Mouse (Mus musculus) embryonic facial prominence, embryonic 11.5 days (tissue): ENCODE measurements around the gene Tada2a. TPM values are rescaled to one million over a fixed set of nuclear protein-coding genes. Genes with fewer than 3 reads are reported as not detected.

ENCODE experiments used
- ATAC-seq: fragments of 200-750 bp; cut with Nextera tagmentation; replicated peaks from 2 replicates; pipeline ENCODE4 v1.8.0; 2017; ENCODE audit warnings: low read depth; ENCODE audit not compliant: insufficient number of reproducible peaks, low FRiP score, low TSS enrichment
- DNase-seq: peaks from one replicate; pipeline ENCODE4 v3.0.0-alpha.2; 2015; ENCODE audit warnings: low spot score
- H3K27ac ChIP-seq: fragments of 300-500 bp; sonication (generic); replicated peaks from 2 replicates; pipeline ENCODE4 v1.5.1; 2014; ENCODE audit warnings: mild to moderate bottlenecking, low read depth, low read length, control low read depth
- H3K27me3 ChIP-seq: fragments of 300-500 bp; sonication (generic); 2 replicates; pipeline ENCODE4 v1.6.1; 2014; ENCODE audit warnings: mild to moderate bottlenecking, low read length, moderate library complexity, mixed read lengths; ENCODE audit not compliant: control insufficient read depth, insufficient read depth
- H3K36me3 ChIP-seq: fragments of 300-500 bp; sonication (generic); replicated peaks from 2 replicates; pipeline ENCODE4 v1.6.1; 2014; ENCODE audit warnings: low read depth, mild to moderate bottlenecking, low read length, moderate library complexity, mixed read lengths; ENCODE audit not compliant: control insufficient read depth, insufficient read depth
- H3K4me1 ChIP-seq: fragments of 300-500 bp; sonication (generic); 2 replicates; pipeline ENCODE4 v1.6.1; 2014; ENCODE audit warnings: low read length, mixed read lengths; ENCODE audit not compliant: control insufficient read depth, insufficient read depth
- H3K4me2 ChIP-seq: fragments of 300-500 bp; sonication (generic); 2 replicates; pipeline ENCODE4 v1.6.1; 2014; ENCODE audit warnings: low read depth, mild to moderate bottlenecking, control low read depth, low read length, moderate library complexity
- H3K4me3 ChIP-seq: fragments of 300-500 bp; sonication (generic); 2 replicates; pipeline ENCODE4 v1.5.1; 2014; ENCODE audit warnings: low read depth, low read length, control low read depth
- H3K9ac ChIP-seq: fragments of 300-500 bp; sonication (generic); replicated peaks from 2 replicates; pipeline ENCODE4 v1.6.1; 2014; ENCODE audit warnings: mild to moderate bottlenecking, control low read depth, low read length
- H3K9me3 ChIP-seq: fragments of 300-500 bp; sonication (generic); replicated peaks from 2 replicates; pipeline ENCODE4 v1.6.1; 2016; ENCODE audit warnings: mild to moderate bottlenecking, low read length, inconsistent platforms, mixed read lengths; ENCODE audit not compliant: control insufficient read depth
- WGBS: fragments of 180-500 bp; shearing (Covaris S2); extraction: QIAGEN DNeasy Blood & Tissue Kit; methylation state at CpG from one replicate; pipeline ENCODE4 v1.1.7; 2014; 5-methylcytosine and 5-hydroxymethylcytosine counted together
- polyA plus RNA-seq: library from polyadenylated mRNA; unstranded; fragments of >200 nt; fragmentation: Nextera tagmentation; extraction: Ambion mirVana; gene quantifications from 2 replicates; pipeline ENCODE4 v1.2.1, GENCODE M21; 2014

Tada2a gene
- polyA plus RNA-seq, 1 experiment from 2014 or later = 36.5 TPM

GRCm38 (mm10) chr11:84127977-84128376 lies 1.4 kb downstream of the Tada2a start:
- Histone ChIP-seq H3K9me3 (no peaks in the 10 kb centered on the region), H3K9ac (no peak overlapping the region), H3K36me3 (peaks cover 5% of the 10 kb centered on the region; the same call in 1 of the 2 replicates), H3K27ac (no peak overlapping the region), H3K4me2 (no peak overlapping the region), H3K27me3 (no peaks in the 10 kb centered on the region), H3K4me1 (no peaks in the 10 kb centered on the region), H3K4me3 (no peak overlapping the region)
- ATAC-seq = no peak
- no peak for DNase-seq
- 87% methylated on average over 4 of the region's 4 CpGs for WGBS

- Histone ChIP-seq H3K27ac (no peak overlapping the region), H3K4me3 (no peak overlapping the region), H3K9ac (no peak overlapping the region), H3K9me3 (no peaks in the 10 kb centered on the region), H3K36me3 (peaks cover 6% of the 10 kb centered on the region), H3K27me3 (no peaks in the 10 kb centered on the region), H3K4me1 (no peaks in the 10 kb centered on the region), H3K4me2 (no peak overlapping the region)
- 87% methylated on average over 12 of the region's 12 CpGs for WGBS
- ATAC-seq (no peak), DNase-seq (no peak)
Observed at GRCm38 (mm10) chr11:84121051-84121956, 8.1 kb downstream of the Tada2a start.

GRCm38 (mm10) chr11:84117431-84117830 lies 12.0 kb downstream of the Tada2a start:
- WGBS = 87% methylated on average over 4 of the region's 4 CpGs
- H3K27ac ChIP-seq = no peak overlapping the region
- no peaks in the 10 kb centered on the region for H3K27me3 ChIP-seq
- no peak overlapping the region for H3K4me2 ChIP-seq
- H3K36me3 ChIP-seq = peaks cover 6% of the 10 kb centered on the region
- no peaks in the 10 kb centered on the region for H3K9me3 ChIP-seq
- no peak overlapping the region for H3K9ac ChIP-seq
- no peak overlapping the region for H3K4me3 ChIP-seq
- no peak for ATAC-seq
- H3K4me1 ChIP-seq = no peaks in the 10 kb centered on the region
- DNase-seq = no peak

- 73% methylated on average over 2 of the region's 2 CpGs for WGBS
- Histone ChIP-seq H3K27ac (no peak overlapping the region), H3K36me3 (peaks cover 6% of the 10 kb centered on the region), H3K4me1 (no peaks in the 10 kb centered on the region), H3K9me3 (no peaks in the 10 kb centered on the region), H3K4me3 (no peak overlapping the region), H3K4me2 (no peak overlapping the region), H3K9ac (no peak overlapping the region), H3K27me3 (no peaks in the 10 kb centered on the region)
- ATAC-seq (no peak), DNase-seq (no peak)
Observed at GRCm38 (mm10) chr11:84116221-84116620, 13.2 kb downstream of the Tada2a start.

- Histone ChIP-seq H3K36me3 (peaks cover 6% of the 10 kb centered on the region), H3K9ac (no peak overlapping the region), H3K4me2 (no peak overlapping the region), H3K4me1 (no peaks in the 10 kb centered on the region), H3K4me3 (no peak overlapping the region), H3K27me3 (no peaks in the 10 kb centered on the region), H3K9me3 (no peaks in the 10 kb centered on the region), H3K27ac (no peak overlapping the region)
- WGBS = 93% methylated on average over 9 of the region's 9 CpGs
- ATAC-seq (no peak), DNase-seq (no peak)
Observed at GRCm38 (mm10) chr11:84115646-84116045, 13.8 kb downstream of the Tada2a start.

- DNase-seq = no peak
- peaks cover 3% of the 10 kb centered on the region for H3K36me3 ChIP-seq
- no peaks in the 10 kb centered on the region for H3K27me3 ChIP-seq
- 94% methylated on average over 5 of the region's 5 CpGs for WGBS
- no peak overlapping the region for H3K4me3 ChIP-seq
- H3K9me3 ChIP-seq = no peaks in the 10 kb centered on the region
- no peak overlapping the region for H3K27ac ChIP-seq
- no peaks in the 10 kb centered on the region for H3K4me1 ChIP-seq
- H3K9ac ChIP-seq = no peak overlapping the region
- H3K4me2 ChIP-seq = no peak overlapping the region
- ATAC-seq = no peak
Observed at GRCm38 (mm10) chr11:84113623-84114022, 15.8 kb downstream of the Tada2a start.

- Histone ChIP-seq H3K27ac (no peak overlapping the region), H3K9me3 (no peaks in the 10 kb centered on the region), H3K4me1 (no peaks in the 10 kb centered on the region), H3K9ac (no peak overlapping the region), H3K4me3 (no peak overlapping the region), H3K4me2 (no peak overlapping the region), H3K36me3 (no peaks in the 10 kb centered on the region; the same call in 1 of the 2 replicates), H3K27me3 (no peaks in the 10 kb centered on the region)
- ATAC-seq = no peak
- whole genome bisulfite sequencing = 66% methylated on average over 2 of the region's 2 CpGs
- DNase-seq = no peak
Observed at GRCm38 (mm10) chr11:84107137-84107536, 22.3 kb downstream of the Tada2a start.

- Histone ChIP-seq H3K4me2 (no peak overlapping the region), H3K27me3 (no peaks in the 10 kb centered on the region), H3K36me3 (no peaks in the 10 kb centered on the region; the same call in none of the 2 replicates), H3K9ac (no peak overlapping the region), H3K4me1 (no peaks in the 10 kb centered on the region), H3K27ac (no peak overlapping the region), H3K4me3 (no peak overlapping the region), H3K9me3 (no peaks in the 10 kb centered on the region)
- no peak for ATAC-seq
- 96% methylated on average over 6 of the region's 6 CpGs for WGBS
- DNase-seq = no peak
Observed at GRCm38 (mm10) chr11:84104036-84104435, 25.4 kb downstream of the Tada2a start.
